16 mouse cellular contexts compared by ENCODE assay signal in the genomic region with DNA sequence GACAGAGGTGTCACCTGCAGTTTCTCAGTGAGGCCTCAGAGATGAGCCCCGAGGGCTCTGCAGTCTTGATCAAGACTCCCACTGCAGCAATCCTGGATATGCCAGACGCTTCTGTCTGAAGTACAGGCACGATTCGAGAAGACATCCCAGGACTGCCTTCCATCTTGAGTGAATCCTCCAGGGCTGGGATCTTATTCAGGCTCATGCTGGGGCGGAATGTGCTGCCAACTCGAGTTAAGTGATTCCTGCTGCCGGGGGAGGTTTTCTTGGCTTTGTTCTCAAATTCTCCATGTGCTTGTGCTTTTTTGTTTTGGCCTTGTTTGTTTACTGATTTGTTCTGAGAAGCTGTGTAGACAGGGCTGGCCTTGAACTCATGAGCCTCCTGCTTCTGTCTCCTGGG. TPM values are rescaled to one million over a fixed set of nuclear protein-coding genes. Genes with fewer than 3 reads are reported as not detected.
DNase-seq lines count a peak whose midpoint lies in the region; ATAC-seq lines count a peak whose summit lies in the region.
"Had no signal": no experiment of that assay in that cellular context is flagged by ENCODE, and none has a peak within 500 bp of the region (broad histone marks: within the 10 kb centered on the region; RNA-seq: fewer than 3 reads in every experiment).

No protein-coding gene starts in this region.

- H3K4me1 ChIP-seq in midbrain, embryonic 14.5 days (ENCODE audit: control insufficient read depth, insufficient read depth, low read length), result no peaks in the 10 kb centered on the region
- H3K4me1 ChIP-seq in midbrain, embryonic 16.5 days (ENCODE audit: control insufficient read depth, insufficient read depth, low read length), result no peaks in the 10 kb centered on the region
- H3K4me1 ChIP-seq: hindbrain, embryonic 12.5 days; limb, embryonic 12.5 days; liver, embryonic 15.5 days had no signal

- H3K4me2 ChIP-seq in midbrain, embryonic 14.5 days (ENCODE audit: low read length), result no peak overlapping the region
- no peak overlapping the region for H3K4me2 ChIP-seq in midbrain, embryonic 16.5 days (ENCODE audit: low read length)
- H3K4me2 ChIP-seq: hindbrain, embryonic 12.5 days; limb, embryonic 12.5 days; liver, embryonic 15.5 days had no signal

- H3K27ac ChIP-seq in midbrain, embryonic 14.5 days (replicated peaks; ENCODE audit: low read depth, low read length), result no peak overlapping the region
- no peak overlapping the region for H3K27ac ChIP-seq in midbrain, embryonic 16.5 days (ENCODE audit: low read length)
- H3K27ac ChIP-seq: hindbrain, embryonic 12.5 days; limb, embryonic 12.5 days; liver, embryonic 15.5 days had no signal

- H3K9ac ChIP-seq in midbrain, embryonic 14.5 days (replicated peaks; ENCODE audit: low read length), result no peak overlapping the region
- no peak overlapping the region for H3K9ac ChIP-seq in midbrain, embryonic 16.5 days (ENCODE audit: low read depth, low read length)
- H3K9ac ChIP-seq: hindbrain, embryonic 12.5 days; limb, embryonic 12.5 days; liver, embryonic 15.5 days had no signal

- DNase-seq in frontal cortex, adult 2 months (ENCODE audit: extremely low spot score in 1 of 2, low spot score in 1 of 2), result peak; percentile 7 to 27
- DNase-seq in frontal cortex, postnatal 14 days (ENCODE audit: low spot score in 2 of 2), result no peak
- DNase-seq in midbrain, embryonic 14.5 days, result peak; percentile 31
- peak; percentile 26 for DNase-seq in ZHBTc4 (ENCODE audit: low read depth, low spot score)
- peak; percentile 11 to 25 for DNase-seq in layer of hippocampus, adult 8-10 months (ENCODE audit: low spot score in 2 of 2)
- no peak for DNase-seq in urinary bladder, postnatal 10 days (ENCODE audit: low spot score)
- DNase-seq in thymus, postnatal 14 days, result no peak
- DNase-seq: cerebellum, adult 8-10 months; heart, adult 18-20 months; kidney, adult 18-20 months; kidney, postnatal 36 days; lung, postnatal 14 days had no signal

- no peaks in the 10 kb centered on the region for H3K9me3 ChIP-seq in midbrain, embryonic 14.5 days (ENCODE audit: control insufficient read depth, low read length)
- H3K9me3 ChIP-seq in midbrain, embryonic 16.5 days (replicated peaks; ENCODE audit: control insufficient read depth, low read length, poor library complexity, severe bottlenecking), result no peaks in the 10 kb centered on the region
- H3K9me3 ChIP-seq: hindbrain, embryonic 12.5 days; liver, embryonic 15.5 days had no signal

- no peak overlapping the region for H3K4me3 ChIP-seq in midbrain, embryonic 14.5 days (replicated peaks; ENCODE audit: low read depth, low read length)
- no peak overlapping the region for H3K4me3 ChIP-seq in midbrain, embryonic 16.5 days (ENCODE audit: low read depth, low read length)
- H3K4me3 ChIP-seq: hindbrain, embryonic 12.5 days; limb, embryonic 12.5 days; liver, embryonic 15.5 days had no signal

- 48% methylated on average over 7 of the region's 7 CpGs for WGBS in midbrain, embryonic 14.5 days
- WGBS in midbrain, embryonic 16.5 days, result 52% methylated on average over 7 of the region's 7 CpGs

- no peaks in the 10 kb centered on the region for H3K27me3 ChIP-seq in midbrain, embryonic 14.5 days (ENCODE audit: control insufficient read depth, insufficient read depth, low read length)
- H3K27me3 ChIP-seq in midbrain, embryonic 16.5 days (ENCODE audit: control insufficient read depth, insufficient read depth, low read depth, low read length), result no peaks in the 10 kb centered on the region; the same call in 1 of the 2 replicates
- H3K27me3 ChIP-seq: hindbrain, embryonic 12.5 days; limb, embryonic 12.5 days; liver, embryonic 15.5 days had no signal

- ATAC-seq in midbrain, embryonic 14.5 days (ENCODE audit: low FRiP score, low TSS enrichment), result no peak
- no peak for ATAC-seq in midbrain, embryonic 16.5 days

- no peaks in the 10 kb centered on the region for H3K36me3 ChIP-seq in midbrain, embryonic 14.5 days (ENCODE audit: control insufficient read depth, insufficient read depth, low read length)
- H3K36me3 ChIP-seq in midbrain, embryonic 16.5 days (ENCODE audit: control insufficient read depth, insufficient read depth, low read length), result no peaks in the 10 kb centered on the region
- H3K36me3 ChIP-seq: hindbrain, embryonic 12.5 days; limb, embryonic 12.5 days; liver, embryonic 15.5 days had no signal

RNA-seq across cellular contexts. Expression of gene Pepd, which starts 34.4 kb away (rescaled TPM):
- polyA plus RNA-seq in frontal cortex, adult 2 months (2012; rRNA removed), result 37.7 and 38.2 TPM in 2 replicates
- 57.2 and 62.4 TPM in 2 replicates for polyA plus RNA-seq in midbrain, embryonic 14.5 days (2014; fragmentation: Nextera tagmentation; extraction: Ambion mirVana)
- polyA plus RNA-seq in midbrain, embryonic 16.5 days (2015; fragmentation: Nextera tagmentation; extraction: Ambion mirVana), result 62.7 and 68.6 TPM in 2 replicates
- total RNA-seq in layer of hippocampus, adult 8-10 months (2022), result 10 to 100 TPM; 31.5 to 40.8 (median 37.0) TPM

Comparison
In these comparisons a context has a peak if more than half of its experiments do, and no peak if none do; other contexts are left out.
1. DNase-seq: peak in frontal cortex, adult 2 months (2 of 2), midbrain, embryonic 14.5 days (single experiment), ZHBTc4 (single experiment) and layer of hippocampus, adult 8-10 months (2 of 2); none in frontal cortex, postnatal 14 days (0 of 2), urinary bladder, postnatal 10 days (single experiment) and thymus, postnatal 14 days (single experiment).